Mouse (Mus musculus) thymus, postnatal 10 days (tissue): ENCODE measurements at regions not wholly inside any gene's neighbourhood (a gene's known extent, or its start where the extent isn't known, plus 50 kb on each side); places are given as distances from the start of the nearest gene placed in this dataset.
"Not testable (repeated sequence)": the region's sequence is repeated elsewhere in the genome, so short reads cannot be mapped to it uniquely, and the experiment has no call there.

Experiments used
- DNase-seq, 2 experiments: peaks; one replicate each; pipeline ENCODE4 v3.0.0; 2021; ENCODE audit warnings: low spot score in 2 of 2

- no peak for DNase-seq
These were observed 104.2 kb downstream of the Gm5426 start for GRCm38 (mm10) chr10:96240591-96240990.

DNA sequence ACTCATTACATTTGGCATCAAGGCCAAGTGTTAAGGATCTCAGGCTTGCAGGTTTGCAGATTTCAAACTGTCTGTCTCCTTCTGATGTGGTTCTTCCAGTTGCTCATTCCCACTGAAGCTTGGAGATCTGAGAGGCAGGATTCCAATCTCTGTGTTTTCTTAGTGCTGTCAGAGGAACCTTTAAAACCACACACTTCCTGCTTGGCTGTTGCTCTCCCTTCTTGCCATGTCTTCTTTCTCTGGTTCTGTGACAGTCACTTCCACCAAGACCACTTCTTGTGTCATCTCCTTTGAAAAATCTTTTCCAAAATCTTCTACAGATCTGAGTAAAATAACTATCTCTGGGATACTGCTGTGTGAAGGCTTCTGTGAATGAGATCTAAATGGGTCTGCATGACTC is 117.3 kb downstream of the Gm5426 start:
- DNase-seq: no peak

DNA sequence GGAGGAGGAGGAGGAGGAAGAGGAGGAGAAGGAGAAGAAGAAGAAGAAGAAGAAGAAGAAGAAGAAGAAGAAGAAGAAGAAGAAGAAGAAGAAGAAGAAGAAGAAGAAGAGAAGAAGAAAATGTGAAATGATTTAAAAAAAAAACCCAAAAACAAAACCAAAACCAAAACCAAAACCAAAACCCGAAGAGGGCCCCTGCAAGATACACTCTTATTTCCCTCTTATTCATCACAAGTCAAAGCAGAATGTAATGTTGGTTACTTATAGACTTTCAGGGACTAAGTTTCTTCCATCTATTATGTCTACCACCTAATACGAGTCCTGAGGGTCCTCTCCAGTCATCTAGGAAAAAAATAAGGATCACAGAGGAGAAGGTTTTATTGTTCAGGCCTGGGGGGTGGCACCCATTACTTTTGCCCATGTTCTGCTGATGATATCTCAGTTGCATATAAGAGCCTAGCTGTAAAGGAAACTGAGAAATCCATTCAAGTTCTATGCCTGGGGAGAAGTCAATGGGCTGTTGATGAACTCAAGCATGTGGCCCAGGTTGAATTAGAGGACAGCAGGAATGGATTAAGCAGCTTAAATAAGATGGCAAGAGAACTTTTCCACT is 118.0 kb downstream of the Gm5426 start:
- DNase-seq: no peak

- DNase-seq: no peak
These were observed 121.5 kb downstream of the Gm5426 start for GRCm38 (mm10) chr10:96257935-96258334.

- DNase-seq: no peak
These were observed 122.8 kb downstream of the Gm5426 start for GRCm38 (mm10) chr10:96259242-96259641.

DNA sequence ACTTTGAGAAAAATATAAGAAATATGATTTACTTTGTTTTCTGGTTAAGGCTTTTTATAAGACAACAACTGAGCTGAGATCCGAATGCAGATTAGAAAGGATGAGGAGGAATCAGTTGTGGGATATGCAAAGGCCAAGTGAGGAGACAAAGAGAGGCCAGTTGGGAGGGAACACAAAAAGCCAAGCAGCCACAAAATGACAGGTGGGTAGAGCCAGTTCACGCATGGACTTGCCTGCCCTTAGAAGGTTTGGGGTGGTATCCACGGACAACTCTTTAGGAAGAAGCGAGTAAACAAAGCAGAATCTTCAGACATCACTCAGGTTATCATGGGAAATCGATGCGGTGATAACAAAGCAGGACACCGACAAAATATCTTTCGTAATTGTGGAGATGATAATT is 123.2 kb downstream of the Gm5426 start:
- no peak for DNase-seq

- no peak for DNase-seq
These were observed 127.1 kb downstream of the Gm5426 start for GRCm38 (mm10) chr10:96263544-96263943.

- no peak for DNase-seq
These were observed 128.0 kb downstream of the Gm5426 start for GRCm38 (mm10) chr10:96264433-96264832.

GRCm38 (mm10) chr10:96264866-96265265 is 128.5 kb downstream of the Gm5426 start:
- no peak for DNase-seq

DNA sequence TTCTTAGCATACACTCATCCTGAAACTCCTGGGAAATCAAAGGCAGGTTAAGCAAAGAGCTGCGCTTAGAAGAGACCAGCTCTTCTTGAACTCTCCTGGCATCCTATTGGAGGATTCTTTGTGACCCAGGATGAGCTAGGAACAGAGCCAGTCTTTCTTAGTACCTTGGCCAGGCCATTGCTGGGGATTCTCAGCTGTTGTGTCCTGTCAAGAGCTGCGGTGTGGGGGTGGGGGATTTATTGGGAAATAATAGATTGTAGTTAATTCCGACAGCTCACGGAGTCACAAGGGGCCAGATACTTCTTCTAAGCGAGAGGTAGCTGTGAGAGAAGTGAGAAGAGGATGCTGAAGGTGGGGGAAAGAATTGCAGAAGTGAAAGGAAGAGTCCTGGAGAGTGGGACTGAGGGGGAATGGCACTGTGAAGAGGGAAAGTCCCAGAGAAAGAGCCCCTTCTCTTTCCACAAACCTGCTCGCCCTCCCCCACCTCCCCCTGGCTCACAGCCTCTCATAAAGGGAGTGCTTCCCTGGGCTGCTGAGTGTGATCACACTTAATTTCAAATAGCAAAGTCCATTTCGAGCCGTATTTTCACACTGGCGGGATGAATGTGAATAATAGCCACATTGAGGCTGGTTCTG is 129.8 kb downstream of the Gm5426 start:
- DNase-seq: no peak

DNA sequence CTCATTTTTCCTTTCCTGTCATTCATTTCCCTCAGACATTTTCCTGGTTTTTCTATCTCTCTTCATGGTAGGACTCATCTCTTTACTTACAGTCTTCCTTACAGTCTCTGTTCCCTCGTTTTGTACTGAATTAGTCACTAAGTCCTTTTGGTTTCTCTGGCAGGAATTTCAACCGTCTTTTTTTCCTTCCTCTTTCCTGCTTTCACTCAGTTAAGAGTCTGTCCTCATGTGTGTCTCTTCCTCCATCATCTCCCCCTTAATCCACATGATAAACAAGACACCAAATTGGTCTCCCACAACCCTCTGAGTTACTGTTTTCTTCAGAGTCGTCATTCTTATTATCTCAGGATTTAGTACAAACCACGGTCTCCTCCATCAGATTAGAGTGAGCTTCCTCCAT is 131.2 kb downstream of the Gm5426 start:
- DNase-seq: no peak

GRCm38 (mm10) chr10:96273607-96274365 is 137.4 kb downstream of the Gm5426 start:
- DNase-seq: peak; percentile 5 to 6

DNA sequence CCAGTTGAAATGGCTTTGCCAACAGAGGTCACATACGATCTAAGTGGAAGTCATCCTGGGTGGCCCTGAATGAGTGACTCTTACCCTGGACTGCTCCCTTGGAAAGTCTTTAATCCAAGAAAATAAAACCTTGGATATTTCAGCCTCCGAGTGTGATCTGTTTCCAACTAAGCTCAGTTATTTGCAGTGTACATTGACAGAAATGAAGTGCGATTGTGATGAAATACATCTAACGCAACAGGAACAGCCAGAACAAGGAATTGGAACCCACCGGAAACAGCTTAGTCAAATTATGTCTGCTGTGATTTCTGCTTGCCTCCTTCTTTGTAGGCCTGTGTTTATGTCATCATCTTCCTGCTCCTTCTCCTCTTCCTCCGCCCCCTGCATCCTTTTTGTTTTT is 143.7 kb downstream of the Gm5426 start:
- no peak for DNase-seq

GRCm38 (mm10) chr10:96285407-96286093 is 149.1 kb downstream of the Gm5426 start:
- DNase-seq: no peak

GRCm38 (mm10) chr10:96286094-96286485 is 149.7 kb downstream of the Gm5426 start:
- no peak for DNase-seq

GRCm38 (mm10) chr10:96289005-96289404 is 152.6 kb downstream of the Gm5426 start:
- DNase-seq: not testable (repeated sequence)

GRCm38 (mm10) chr10:96293622-96294021 is 157.2 kb downstream of the Gm5426 start:
- no peak for DNase-seq

GRCm38 (mm10) chr10:96294666-96295065 is 158.3 kb downstream of the Gm5426 start:
- no peak for DNase-seq

- no peak for DNase-seq
These were observed 161.3 kb downstream of the Gm5426 start for GRCm38 (mm10) chr10:96297658-96298057.

DNA sequence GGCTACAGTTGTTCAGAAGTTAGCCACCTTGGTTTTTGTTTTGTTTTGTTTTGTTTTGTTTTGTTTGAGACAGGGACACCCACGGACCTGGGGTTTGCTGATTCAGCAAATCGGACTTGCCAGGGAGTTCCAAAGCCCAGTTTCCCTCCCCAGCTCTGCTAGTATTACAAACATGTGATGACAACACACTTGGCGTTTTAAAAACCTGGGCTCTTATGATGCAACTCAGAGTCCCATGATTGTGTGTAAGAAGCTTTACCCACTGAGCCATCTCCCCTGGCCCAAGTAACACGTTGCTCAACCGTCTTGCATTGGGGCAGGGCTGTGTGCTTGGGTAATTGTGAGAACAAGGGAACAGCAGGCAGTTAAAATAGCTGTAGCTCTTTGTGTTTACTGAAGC is 162.2 kb downstream of the Gm5426 start:
- no peak for DNase-seq

DNA sequence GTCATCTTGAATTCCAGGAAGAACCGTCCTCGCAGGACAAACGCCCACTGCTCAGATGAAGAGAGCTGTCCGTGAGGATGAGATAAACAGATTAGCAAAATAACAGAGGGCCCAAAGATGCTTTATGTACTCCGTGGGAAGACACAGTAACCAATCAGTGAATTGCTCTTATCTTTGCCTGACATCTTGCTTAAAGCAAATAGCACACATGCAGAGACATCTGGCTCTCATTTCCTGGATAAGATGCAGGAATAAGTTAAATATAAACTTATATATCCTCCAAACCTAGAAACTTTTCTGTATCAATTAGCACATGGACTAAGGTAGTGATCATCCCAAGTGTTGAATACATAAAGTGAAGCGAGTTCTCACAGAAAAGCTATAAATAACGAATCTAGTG is 169.3 kb downstream of the Gm5426 start:
- no peak for DNase-seq

DNA sequence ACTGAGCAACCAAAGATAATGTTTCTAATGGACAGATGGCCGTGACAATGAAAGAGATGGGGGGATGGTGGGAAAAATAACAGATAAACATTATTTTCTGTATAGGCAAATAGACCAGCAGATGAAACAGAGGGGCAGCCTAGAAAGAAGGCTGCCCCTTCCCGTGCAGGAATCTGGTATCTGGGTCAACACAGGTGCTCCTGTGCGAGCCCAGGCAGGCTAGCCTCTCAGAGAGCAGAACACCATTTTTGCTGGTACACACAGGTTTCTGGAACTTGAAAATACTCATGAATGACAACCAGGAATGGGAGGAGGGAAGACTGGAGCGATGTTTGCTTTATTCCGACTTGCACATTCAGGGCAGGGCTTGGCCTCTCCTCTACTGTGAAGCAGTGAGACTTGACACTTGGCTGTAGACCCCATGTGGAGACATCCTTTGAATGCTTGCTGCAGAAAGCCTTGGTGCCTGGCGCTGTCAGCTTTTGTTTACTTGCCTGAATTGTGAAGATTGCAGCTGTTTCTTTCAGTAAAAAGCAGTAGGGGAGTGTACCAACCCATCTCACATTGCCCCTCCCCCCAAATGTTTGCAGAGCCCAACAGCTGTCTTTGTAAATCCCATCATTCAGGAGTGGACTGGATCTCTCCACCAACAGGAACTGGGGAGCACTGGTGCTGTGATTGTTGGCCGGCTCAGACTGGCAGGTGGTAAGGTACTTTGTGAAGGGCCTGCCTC is 172.5 kb downstream of the Gm5426 start:
- no peak for DNase-seq
